Mouse (Mus musculus) mesoderm, embryonic 11.5 days (tissue): ENCODE measurements around the gene AU022252.
A peak's percentile ranks its signal among the peaks of the same experiment; 100 is the strongest.
"Not testable (repeated sequence)": the region's sequence is repeated elsewhere in the genome, so short reads cannot be mapped to it uniquely, and the experiment has no call there.

Experiments used
- DNase-seq: peaks from one replicate; pipeline ENCODE4 v3.0.0-alpha.2; 2012; ENCODE audit warnings: low read depth, low spot score

AU022252 gene

DNA sequence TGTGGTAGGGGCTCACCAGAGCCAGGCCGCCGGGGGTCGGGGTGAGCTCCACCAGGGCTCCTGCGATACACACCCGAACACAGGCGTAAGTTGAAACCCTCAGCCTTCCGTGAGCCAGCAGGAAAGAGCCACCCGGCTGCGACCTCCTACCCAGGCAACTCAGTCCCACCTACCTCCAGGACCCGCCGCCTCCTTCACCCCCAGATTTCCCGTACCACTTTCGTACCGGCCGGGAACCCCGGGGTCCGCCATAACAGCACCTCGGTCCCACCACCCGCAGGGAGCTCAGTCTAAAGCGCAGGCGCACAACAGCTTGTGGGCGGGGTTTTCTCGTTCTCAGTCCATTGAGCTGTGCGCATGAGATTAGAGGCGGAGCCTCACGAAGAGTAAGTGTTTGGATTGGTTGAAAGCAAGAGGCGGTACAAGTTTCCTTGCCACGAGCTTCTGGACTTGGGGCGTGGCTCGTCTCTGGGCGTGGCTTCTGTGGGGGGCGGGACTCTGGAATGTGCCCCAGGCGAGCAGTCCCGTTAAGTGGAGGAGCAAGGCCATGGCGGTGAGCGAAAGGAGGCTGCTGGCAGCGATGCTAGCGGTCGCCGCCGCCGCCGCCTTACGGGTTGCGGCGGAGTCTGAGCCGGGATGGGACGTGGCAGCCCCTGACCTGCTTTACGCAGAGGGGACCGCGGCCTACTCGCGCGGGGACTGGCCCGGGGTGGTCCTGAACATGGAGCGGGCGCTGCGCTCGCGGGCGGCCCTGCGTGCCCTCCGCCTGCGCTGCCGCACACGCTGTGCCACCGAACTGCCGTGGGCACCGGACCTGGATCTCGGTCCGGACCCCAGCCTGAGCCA, at the start of gene AU022252, which contains the start of gene P3h1:
AU022252 (minus strand) TSS at position 303 of the 846 bp plus-strand sequence.
P3h1 (plus strand) TSS at position 506 of the 846 bp plus-strand sequence.
- peak; percentile 99 for DNase-seq

- not testable (repeated sequence) for DNase-seq
These were observed 46.3 kb upstream of the AU022252 start for GRCm38 (mm10) chr4:119278784-119279183.

GRCm38 (mm10) chr4:119275726-119276125, 43.2 kb upstream of the AU022252 start:
- no peak for DNase-seq

GRCm38 (mm10) chr4:119275226-119275625, 42.7 kb upstream of the AU022252 start:
- no peak for DNase-seq

- DNase-seq: no peak
These were observed 42.1 kb upstream of the AU022252 start for GRCm38 (mm10) chr4:119274627-119275026.

- no peak for DNase-seq
These were observed 34.1 kb upstream of the AU022252 start for GRCm38 (mm10) chr4:119266606-119267005.

GRCm38 (mm10) chr4:119263459-119263858, 30.9 kb upstream of the AU022252 start:
- no peak for DNase-seq

DNA sequence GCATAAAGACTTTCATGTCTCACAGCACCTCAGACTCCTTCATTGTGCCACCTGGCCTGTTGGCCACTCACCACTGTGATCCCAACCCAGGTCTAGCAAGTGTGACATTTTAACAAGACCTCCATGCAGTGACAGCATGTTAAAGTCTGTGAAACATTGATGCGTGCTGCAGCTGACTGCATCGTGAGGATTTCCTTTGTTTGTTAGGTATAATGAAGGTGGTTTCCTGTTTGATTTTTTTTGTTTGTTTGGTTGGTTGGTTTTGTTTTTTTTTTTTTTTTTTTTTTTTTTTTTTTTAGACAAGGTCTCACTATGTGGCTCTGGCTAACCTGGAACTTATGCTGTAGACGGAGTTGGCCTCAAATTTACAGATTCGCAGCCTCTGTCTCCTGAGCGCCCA, 30.0 kb upstream of the AU022252 start:
- no peak for DNase-seq

- DNase-seq: no peak
These were observed 28.7 kb upstream of the AU022252 start for GRCm38 (mm10) chr4:119261087-119261713.

DNA sequence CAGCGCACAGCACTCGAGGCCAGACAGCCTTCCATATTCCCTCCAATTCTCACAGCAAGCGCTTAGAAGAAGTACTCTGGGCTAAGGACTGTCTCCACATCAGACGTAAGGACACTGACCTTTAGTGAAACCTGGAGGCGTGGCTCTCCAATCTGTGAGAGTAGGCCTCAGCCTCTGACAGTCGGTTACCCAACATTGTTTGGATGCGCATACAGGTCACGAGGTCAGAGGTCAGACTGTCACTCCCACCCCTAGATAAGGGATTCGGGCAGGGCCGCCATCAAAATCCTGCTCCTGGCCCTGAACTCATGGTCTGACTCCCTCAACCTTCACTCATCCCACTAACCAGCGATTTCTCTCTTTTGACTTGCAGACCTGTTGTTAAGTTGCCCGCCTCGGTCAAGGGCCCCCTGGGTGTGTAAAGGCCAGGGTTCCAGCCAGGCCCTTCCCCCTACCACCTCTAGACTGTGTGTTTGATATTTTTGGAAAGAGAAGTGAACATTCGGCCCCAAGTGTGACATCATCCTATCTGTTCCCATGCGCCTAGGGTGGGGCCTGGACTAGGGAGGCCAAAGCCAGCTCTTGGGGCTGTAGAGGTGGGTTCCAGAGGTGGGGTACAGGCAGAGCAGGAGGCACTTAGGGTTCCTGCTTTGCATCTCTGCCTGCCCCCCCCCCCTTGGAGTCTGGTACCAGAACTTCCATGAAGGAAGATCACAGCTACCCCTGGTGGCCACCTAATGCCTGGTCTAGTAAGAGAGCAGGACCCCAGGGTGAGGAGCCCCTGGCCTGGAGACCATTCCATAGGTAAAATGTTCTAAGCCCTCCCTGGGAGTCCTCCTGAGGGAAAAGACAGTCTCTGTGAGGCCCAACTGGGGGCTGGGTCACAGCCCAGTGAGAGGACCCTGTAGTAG, 27.1 kb upstream of the AU022252 start:
- no peak for DNase-seq

DNA sequence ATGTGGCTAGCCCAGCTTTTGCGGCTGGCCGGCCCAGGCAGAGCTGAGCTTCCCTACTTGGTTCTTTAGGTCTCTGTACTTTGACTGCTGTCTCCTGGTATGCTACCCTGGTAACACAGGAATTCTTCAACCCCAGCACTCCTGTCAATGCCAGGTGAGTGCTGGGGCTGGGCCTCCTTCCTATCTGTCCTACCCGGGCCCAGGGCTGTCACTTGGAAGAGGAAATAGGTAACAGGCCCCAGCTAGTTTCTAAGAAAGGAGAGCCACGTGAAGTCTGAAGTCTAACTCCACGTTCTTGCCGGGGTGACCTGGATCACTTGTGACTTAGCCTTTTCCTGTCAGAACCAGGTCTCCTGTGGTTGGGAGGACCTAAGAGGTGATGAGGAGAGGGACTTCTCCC, 24.6 kb upstream of the AU022252 start:
- DNase-seq: no peak

DNA sequence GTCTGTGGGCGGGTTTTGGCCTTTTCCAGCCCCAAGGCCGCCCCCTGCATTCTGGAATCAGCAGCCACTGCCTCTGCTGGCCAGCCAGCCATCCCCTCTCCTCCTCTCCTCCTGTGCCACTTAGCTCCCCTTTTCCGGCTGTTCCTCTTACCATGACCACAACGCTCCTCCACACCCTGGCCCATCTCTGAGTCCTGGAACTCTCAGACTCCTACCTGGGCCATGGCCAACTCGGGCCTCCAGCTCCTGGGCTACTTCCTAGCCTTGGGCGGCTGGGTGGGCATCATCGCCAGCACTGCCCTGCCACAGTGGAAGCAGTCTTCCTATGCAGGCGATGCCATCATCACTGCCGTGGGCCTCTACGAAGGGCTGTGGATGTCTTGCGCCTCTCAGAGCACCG, 22.8 kb upstream of the AU022252 start, which contains the start of gene Cldn19:
Cldn19 (plus strand) TSS at position 64 of the 400 bp plus-strand sequence.
- DNase-seq: no peak

- DNase-seq: no peak
These were observed 21.6 kb upstream of the AU022252 start for GRCm38 (mm10) chr4:119254012-119254618.

DNA sequence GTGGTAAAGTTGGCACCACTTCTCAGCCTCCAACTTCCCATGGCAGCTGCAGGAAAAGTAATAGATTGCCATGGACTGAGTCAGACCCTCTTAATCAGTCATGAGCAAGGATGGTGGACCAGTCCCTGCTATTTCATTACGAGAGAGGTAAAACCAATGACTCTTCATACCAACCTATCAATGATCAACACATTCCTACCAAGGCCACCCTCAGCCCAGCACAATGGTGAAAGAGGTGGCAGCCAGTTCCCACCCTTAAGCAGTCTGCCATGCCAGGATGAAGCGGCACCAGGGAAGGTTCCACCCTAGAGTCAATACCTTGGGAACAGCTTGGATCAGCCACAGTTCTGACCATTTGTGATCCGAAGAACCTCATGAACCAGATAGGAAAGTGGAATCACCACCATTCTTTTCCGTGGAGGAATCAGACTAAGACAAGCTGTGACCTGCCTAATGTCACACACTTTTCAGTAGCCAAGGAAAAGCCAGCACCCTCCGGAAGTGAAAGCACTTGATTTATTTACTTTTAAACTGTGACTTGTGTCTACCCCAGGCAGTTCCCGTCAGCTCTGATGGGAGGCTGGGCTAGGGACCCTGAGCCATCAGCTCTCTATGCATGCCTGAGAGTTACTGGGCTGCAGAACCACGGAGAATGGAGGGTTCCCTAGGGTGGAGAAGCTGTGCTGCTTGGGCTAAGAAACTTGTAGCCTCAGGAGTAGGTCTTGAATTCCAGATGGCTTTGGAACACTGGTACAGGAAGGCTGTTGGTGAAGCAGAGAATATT, 19.7 kb upstream of the AU022252 start:
- no peak for DNase-seq

DNA sequence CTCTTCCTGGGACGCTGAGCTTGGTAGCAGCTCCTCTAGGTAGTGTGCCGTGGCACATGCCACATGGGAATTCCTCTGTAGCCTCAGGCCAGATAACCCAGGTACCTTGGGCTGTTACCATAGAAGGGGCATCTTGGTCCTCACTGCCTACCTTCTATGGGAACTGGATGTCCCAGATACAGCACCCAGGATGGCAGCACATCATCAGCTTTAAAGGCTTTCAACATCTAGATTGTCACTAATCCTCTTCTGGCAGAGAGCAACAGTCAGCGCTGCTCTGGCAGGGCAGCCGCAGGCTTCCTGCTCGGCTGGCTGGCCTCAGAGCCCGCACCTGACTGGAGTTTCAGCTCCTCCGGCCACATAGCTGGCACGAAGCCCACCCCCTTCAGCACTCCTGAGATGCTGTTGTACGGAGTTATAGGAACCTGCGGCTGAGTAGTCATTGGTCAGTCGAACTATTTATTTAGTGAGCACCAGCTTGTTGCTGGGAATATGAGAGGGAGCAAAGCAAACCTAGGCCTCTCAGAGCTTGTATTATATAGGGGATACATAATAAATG, 16.0 kb upstream of the AU022252 start:
- DNase-seq: no peak

DNA sequence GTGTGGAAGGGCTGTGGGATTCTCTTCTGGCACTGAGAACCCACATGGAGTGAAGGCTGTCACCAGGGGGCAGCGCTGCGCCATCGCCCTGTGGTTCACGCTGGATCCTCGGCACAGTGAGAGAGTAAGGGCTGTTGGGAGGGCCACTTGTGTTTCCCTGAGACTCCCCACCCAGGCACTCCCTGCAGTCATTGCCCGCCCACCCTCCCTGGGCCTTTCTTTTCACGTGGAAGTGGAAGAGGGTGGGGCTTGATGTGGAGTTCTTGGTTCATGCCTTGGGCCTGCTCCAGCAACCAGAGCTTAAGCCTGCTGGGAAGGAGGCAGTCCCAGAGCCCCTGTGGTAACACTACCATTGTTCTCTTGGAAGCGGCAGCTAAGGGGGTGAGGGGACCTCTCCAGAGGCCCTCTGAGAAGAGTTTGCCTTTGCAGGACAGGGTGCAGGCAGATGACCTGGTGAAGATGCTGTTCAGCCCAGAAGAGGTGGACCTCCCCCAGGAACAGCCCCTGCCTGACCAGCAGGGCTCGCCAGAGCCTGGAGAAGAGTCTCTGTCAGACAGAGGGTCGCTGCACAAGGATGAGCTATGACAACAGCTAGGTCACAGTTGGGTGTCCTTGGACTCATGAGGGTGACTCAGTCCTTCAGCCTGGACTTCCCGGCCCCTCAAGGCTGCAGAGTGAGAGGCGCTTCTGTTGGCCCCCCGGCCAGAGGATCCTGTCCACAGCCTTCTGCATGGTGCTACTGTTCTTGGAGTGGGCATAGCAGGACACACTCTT, 15.1 kb upstream of the AU022252 start:
- peak; percentile 48 for DNase-seq

- no peak for DNase-seq
These were observed 14.2 kb upstream of the AU022252 start for GRCm38 (mm10) chr4:119246688-119247225.

- no peak for DNase-seq
These were observed 13.4 kb upstream of the AU022252 start for GRCm38 (mm10) chr4:119245961-119246360.

DNA sequence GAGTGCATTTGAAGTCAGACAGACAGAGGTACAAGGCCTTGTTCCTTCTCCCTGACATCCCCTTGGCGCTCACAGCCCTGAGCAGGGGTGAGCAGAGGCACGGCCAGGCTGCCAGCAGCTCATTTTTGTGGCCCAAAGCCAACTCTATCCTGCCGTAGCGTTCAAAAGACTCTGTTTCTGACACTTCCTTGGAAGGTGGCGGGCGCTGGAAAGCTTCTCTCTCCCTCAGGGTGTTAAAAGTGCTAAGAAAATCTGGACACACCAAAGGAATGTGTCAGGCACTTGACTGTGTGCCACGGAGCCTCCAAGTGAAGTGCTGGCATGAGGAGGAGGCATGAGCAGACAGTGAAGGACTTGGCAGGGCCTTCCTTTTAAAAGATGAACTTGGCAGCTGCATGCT, 13.0 kb upstream of the AU022252 start:
- no peak for DNase-seq
